Mouse (Mus musculus) left cerebral cortex, adult 18-20 months (tissue): ENCODE measurements around the gene Aes. TPM values are rescaled to one million over a fixed set of nuclear protein-coding genes. Genes with fewer than 3 reads are reported as not detected.

Experiments
- total RNA-seq, 2 experiments: library from RNA; stranded (reverse); gene quantifications; 2 replicates each; pipeline ENCODE4 v1.2.3; 2021

Aes gene
- total RNA-seq, 2 experiments from 2014 or later: 700 to 737 TPM

Other genes starting within 250 kb of the Aes start
- 10 to 100 TPM; 30.5 to 34.6 TPM for gene Cactin, start 238.4 kb upstream of the Aes start, total RNA-seq
- gene Tbxa2r, start 230.8 kb upstream of the Aes start, total RNA-seq: 1 to 10 TPM; 1.1 to 1.5 TPM
- 1 to 10 TPM; 2.5 to 3.6 TPM for gene Gipc3, start 216.2 kb upstream of the Aes start, total RNA-seq
- gene Hmg20b, start 209.0 kb upstream of the Aes start, total RNA-seq: 10 to 100 TPM; 28.9 to 30.5 TPM
- gene Mfsd12, start 202.0 kb upstream of the Aes start, total RNA-seq: 10 to 100 TPM; 38.1 to 42.0 TPM
- 1 to 10 TPM; 1.2 to 1.3 TPM for gene 4930404N11Rik, start 193.7 kb upstream of the Aes start, total RNA-seq
- 10 to 100 TPM; 71.1 to 72.1 TPM for gene Fzr1, start 181.0 kb upstream of the Aes start, total RNA-seq
- gene Dohh, start 175.1 kb upstream of the Aes start, total RNA-seq: 10 to 100 TPM; 87.4 to 97.6 TPM
- 1 to 10 TPM; 3.1 to 3.8 TPM for gene Gm48551, start 175.0 kb upstream of the Aes start, total RNA-seq
- gene Gm48552, start 170.5 kb upstream of the Aes start, total RNA-seq: 1 to 10 TPM; 2.7 to 2.8 TPM
- gene Smim24, start 166.4 kb upstream of the Aes start, total RNA-seq: 1 to 10 TPM; 1.1 to 1.2 TPM
- gene Nfic, start 103.9 kb upstream of the Aes start, total RNA-seq: 10 to 100 TPM; 84.7 to 91.7 TPM
- 100 to 1,000 TPM; 242 to 259 TPM for gene Celf5, start 76.8 kb upstream of the Aes start, total RNA-seq
- 10 to 100 TPM; 68.1 to 85.1 TPM for gene Ncln, start 63.1 kb upstream of the Aes start, total RNA-seq
- gene S1pr4, start 59.4 kb upstream of the Aes start, total RNA-seq: under 1 TPM; 0.58 to 0.82 TPM
- 1 to 10 TPM; 2.6 to 3.5 TPM for gene Gna15, start 35.3 kb upstream of the Aes start, total RNA-seq
- 100 to 1,000 TPM; 105 to 114 TPM for gene Gna11, start 14.3 kb upstream of the Aes start, total RNA-seq
- gene Tle2, start 15.1 kb downstream of the Aes start, total RNA-seq: 10 to 100 TPM; 41.3 to 42.4 TPM
- 10 to 100 TPM; 11.4 to 11.8 TPM for gene Tle6, start 41.6 kb downstream of the Aes start, total RNA-seq
- 1 to 10 TPM; 2.6 to 3.3 TPM for gene BC025920, start 46.8 kb downstream of the Aes start, total RNA-seq
- 10 to 100 TPM; 26.2 to 26.6 TPM for gene Sirt6, start 68.3 kb downstream of the Aes start, total RNA-seq
- gene Ankrd24, start 69.1 kb downstream of the Aes start, total RNA-seq: 10 to 100 TPM; 44.4 to 46.4 TPM
- 1 to 10 TPM; 4.3 to 5.8 TPM for gene Gm10778, start 89.6 kb downstream of the Aes start, total RNA-seq
- gene Zfp433, start 145.3 kb downstream of the Aes start, total RNA-seq: 10 to 100 TPM in 1 of 2 experiments, 1 to 10 TPM in 1; 8.6 to 10.6 TPM
- 10 to 100 TPM; 12.5 to 14.8 TPM for gene Gm3055, start 211.7 kb downstream of the Aes start, total RNA-seq